Mouse (Mus musculus): ENCODE results near the gene Olfr194. TPM values are rescaled to one million over a fixed set of nuclear protein-coding genes. Genes with fewer than 3 reads are reported as not detected.

Olfr194 gene
- polyA plus RNA-seq, 1 experiment from 2014 or later, result not detected

DNA sequence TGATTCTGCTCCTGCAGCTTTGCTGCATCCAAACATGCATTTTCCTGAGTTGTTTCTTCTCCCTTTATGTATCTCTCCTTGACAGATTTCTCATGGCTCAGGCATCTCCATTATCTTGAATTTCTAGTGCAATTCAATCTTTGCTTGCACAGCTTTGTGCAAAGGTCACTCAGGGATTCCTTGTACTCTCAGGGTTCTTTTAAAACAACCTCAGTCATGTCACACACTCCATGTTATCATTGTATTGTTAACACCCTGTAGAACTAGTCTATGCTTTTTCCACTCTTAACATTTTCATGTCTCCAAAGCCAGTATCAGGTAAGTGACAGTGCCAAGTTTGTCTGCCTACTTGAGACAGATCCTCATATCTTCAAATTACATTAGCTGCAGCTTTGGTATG, 49.1 kb downstream of the Olfr194 start:
- no peak overlapping the region for H3K4me3 ChIP-seq
- no peak overlapping the region for H3K9ac ChIP-seq
- H3K4me2 ChIP-seq, result no peak overlapping the region
- H3K27me3 ChIP-seq, result no peaks in the 10 kb centered on the region
- ATAC-seq (ENCODE audit: low read depth), result no peak
- no peaks in the 10 kb centered on the region for H3K9me3 ChIP-seq
- no peak overlapping the region for H3K27ac ChIP-seq (replicated peaks)
- H3K36me3 ChIP-seq, result no peaks in the 10 kb centered on the region
- no peaks in the 10 kb centered on the region for H3K4me1 ChIP-seq (replicated peaks)

Other genes with a start within 250 kb of the Olfr194 start
- not detected in 2 replicates for gene Olfr177, start 246.3 kb downstream of the Olfr194 start, polyA plus RNA-seq (2015; fragmentation: Nextera tagmentation; extraction: Ambion mirVana)
- not detected in 2 replicates for gene Olfr178, start 229.0 kb downstream of the Olfr194 start, polyA plus RNA-seq (2015; fragmentation: Nextera tagmentation; extraction: Ambion mirVana)
- not detected in 2 replicates for gene Olfr181, start 192.3 kb downstream of the Olfr194 start, polyA plus RNA-seq (2015; fragmentation: Nextera tagmentation; extraction: Ambion mirVana)
- gene Olfr180, start 191.7 kb downstream of the Olfr194 start, polyA plus RNA-seq (2015; fragmentation: Nextera tagmentation; extraction: Ambion mirVana), result not detected in 2 replicates
- not detected in 2 replicates for gene Olfr183, start 125.7 kb downstream of the Olfr194 start, polyA plus RNA-seq (2015; fragmentation: Nextera tagmentation; extraction: Ambion mirVana)
- gene Olfr186, start 90.8 kb downstream of the Olfr194 start, polyA plus RNA-seq (2015; fragmentation: Nextera tagmentation; extraction: Ambion mirVana), result not detected in 2 replicates
- not detected in 2 replicates for gene Olfr187, start 81.3 kb downstream of the Olfr194 start, polyA plus RNA-seq (2015; fragmentation: Nextera tagmentation; extraction: Ambion mirVana)
- gene Olfr190, start 43.1 kb downstream of the Olfr194 start, polyA plus RNA-seq (2015; fragmentation: Nextera tagmentation; extraction: Ambion mirVana), result not detected in 2 replicates
- not detected in 2 replicates for gene Olfr191, start 31.2 kb downstream of the Olfr194 start, polyA plus RNA-seq (2015; fragmentation: Nextera tagmentation; extraction: Ambion mirVana)
- not detected in 2 replicates for gene Olfr193, start 9.2 kb downstream of the Olfr194 start, polyA plus RNA-seq (2015; fragmentation: Nextera tagmentation; extraction: Ambion mirVana)
- gene Olfr195, start 26.0 kb upstream of the Olfr194 start, polyA plus RNA-seq (2015; fragmentation: Nextera tagmentation; extraction: Ambion mirVana), result not detected in 2 replicates
- gene Olfr196, start 49.4 kb upstream of the Olfr194 start, polyA plus RNA-seq (2015; fragmentation: Nextera tagmentation; extraction: Ambion mirVana), result not detected in 2 replicates
- gene Olfr198, start 82.5 kb upstream of the Olfr194 start, polyA plus RNA-seq (2015; fragmentation: Nextera tagmentation; extraction: Ambion mirVana), result not detected in 2 replicates
- not detected in 2 replicates for gene Olfr199, start 98.7 kb upstream of the Olfr194 start, polyA plus RNA-seq (2015; fragmentation: Nextera tagmentation; extraction: Ambion mirVana)
- not detected in 2 replicates for gene Olfr201, start 151.6 kb upstream of the Olfr194 start, polyA plus RNA-seq (2015; fragmentation: Nextera tagmentation; extraction: Ambion mirVana)
- not detected in 2 replicates for gene Olfr202, start 165.7 kb upstream of the Olfr194 start, polyA plus RNA-seq (2015; fragmentation: Nextera tagmentation; extraction: Ambion mirVana)
- not detected in 2 replicates for gene Olfr203, start 177.8 kb upstream of the Olfr194 start, polyA plus RNA-seq (2015; fragmentation: Nextera tagmentation; extraction: Ambion mirVana)
- gene Olfr204, start 197.2 kb upstream of the Olfr194 start, polyA plus RNA-seq (2015; fragmentation: Nextera tagmentation; extraction: Ambion mirVana), result not detected in 2 replicates
- gene Olfr205, start 210.1 kb upstream of the Olfr194 start, polyA plus RNA-seq (2015; fragmentation: Nextera tagmentation; extraction: Ambion mirVana), result not detected in 2 replicates
- not detected in 2 replicates for gene Olfr206, start 228.2 kb upstream of the Olfr194 start, polyA plus RNA-seq (2015; fragmentation: Nextera tagmentation; extraction: Ambion mirVana)
- gene Olfr209, start 242.9 kb upstream of the Olfr194 start, polyA plus RNA-seq (2015; fragmentation: Nextera tagmentation; extraction: Ambion mirVana), result not detected in 2 replicates

All from neural tube, embryonic 13.5 days (tissue).